ENCODE assay signal across 26 mouse cellular contexts in genomic region chr6:36508469-36508868, GRCm38 (mm10).
A peak's percentile ranks its signal among the peaks of the same experiment; 100 is the strongest.
DNase-seq lines count a peak whose midpoint lies in the region; ATAC-seq lines count a peak whose summit lies in the region.
"Had no signal": no experiment of that assay in that cellular context is flagged by ENCODE, and none has a peak within 500 bp of the region (broad histone marks: within the 10 kb centered on the region; RNA-seq: fewer than 3 reads in every experiment).

No protein-coding gene starts in this region.

- no peaks in the 10 kb centered on the region for H3K9me3 ChIP-seq in heart, embryonic 10.5 days
- H3K9me3 ChIP-seq in heart, embryonic 13.5 days = no peaks in the 10 kb centered on the region
- no peaks in the 10 kb centered on the region for H3K9me3 ChIP-seq in heart, embryonic 16.5 days (replicated peaks; ENCODE audit: control insufficient read depth, low read length)
- H3K9me3 ChIP-seq: forebrain, embryonic 10.5 days; forebrain, embryonic 13.5 days; G1E; hindbrain, embryonic 12.5 days; intestine, embryonic 15.5 days; kidney, embryonic 15.5 days had no signal

- H3K4me1 ChIP-seq in heart, embryonic 10.5 days = peaks cover 24% of the 10 kb centered on the region
- peaks cover 23% of the 10 kb centered on the region for H3K4me1 ChIP-seq in heart, embryonic 13.5 days
- H3K4me1 ChIP-seq in heart, embryonic 16.5 days (ENCODE audit: control insufficient read depth, insufficient read depth, low read length) = peaks cover 13% of the 10 kb centered on the region; the same call in 1 of the 2 replicates
- H3K4me1 ChIP-seq: hindbrain, embryonic 12.5 days; intestine, embryonic 15.5 days had no signal

- peak overlapping the region; percentile 86 for H3K27ac ChIP-seq in heart, embryonic 10.5 days
- H3K27ac ChIP-seq in heart, embryonic 13.5 days (replicated peaks) = peak overlapping the region; percentile 98
- H3K27ac ChIP-seq in heart, embryonic 16.5 days (ENCODE audit: low read length) = peak overlapping the region; percentile 95
- H3K27ac ChIP-seq: forebrain, embryonic 10.5 days; forebrain, embryonic 13.5 days; hindbrain, embryonic 12.5 days; intestine, embryonic 15.5 days; kidney, embryonic 15.5 days had no signal

- H3K4me3 ChIP-seq in heart, embryonic 10.5 days = no peak overlapping the region
- no peak overlapping the region for H3K4me3 ChIP-seq in heart, embryonic 13.5 days
- H3K4me3 ChIP-seq in heart, embryonic 16.5 days (ENCODE audit: low read length) = no peak overlapping the region
- H3K4me3 ChIP-seq: forebrain, embryonic 10.5 days; forebrain, embryonic 13.5 days; hindbrain, embryonic 12.5 days; intestine, embryonic 15.5 days; kidney, embryonic 15.5 days had no signal

- peak overlapping the region; percentile 58 for H3K9ac ChIP-seq in heart, embryonic 13.5 days
- peak overlapping the region; percentile 53 for H3K9ac ChIP-seq in heart, embryonic 16.5 days (ENCODE audit: low read length)
- H3K9ac ChIP-seq: forebrain, embryonic 13.5 days; hindbrain, embryonic 12.5 days; intestine, embryonic 15.5 days; kidney, embryonic 15.5 days had no signal

- no peaks in the 10 kb centered on the region for H3K27me3 ChIP-seq in heart, embryonic 10.5 days (ENCODE audit: insufficient read depth, poor library complexity, severe bottlenecking)
- H3K27me3 ChIP-seq in heart, embryonic 13.5 days (replicated peaks) = no peaks in the 10 kb centered on the region
- no peaks in the 10 kb centered on the region for H3K27me3 ChIP-seq in heart, embryonic 16.5 days (ENCODE audit: control insufficient read depth, insufficient read depth, low read length)
- H3K27me3 ChIP-seq: CH12.LX; forebrain, embryonic 13.5 days; hindbrain, embryonic 12.5 days; intestine, embryonic 15.5 days; kidney, embryonic 15.5 days; Patski had no signal

- 16% methylated on average over 2 of the region's 2 CpGs for WGBS in heart, embryonic 10.5 days
- 18% methylated on average over 2 of the region's 2 CpGs for WGBS in heart, embryonic 13.5 days
- 14% methylated on average over 2 of the region's 2 CpGs for WGBS in heart, embryonic 16.5 days

- peak overlapping the region; percentile 10; the same call in 1 of the 2 replicates for H3K4me2 ChIP-seq in heart, embryonic 13.5 days
- peak overlapping the region; percentile 16; the same call in 1 of the 2 replicates for H3K4me2 ChIP-seq in heart, embryonic 16.5 days (ENCODE audit: low read depth, low read length)
- H3K4me2 ChIP-seq: forebrain, embryonic 13.5 days; hindbrain, embryonic 12.5 days; intestine, embryonic 15.5 days had no signal

- no peaks in the 10 kb centered on the region for H3K36me3 ChIP-seq in heart, embryonic 10.5 days
- H3K36me3 ChIP-seq in heart, embryonic 13.5 days = no peaks in the 10 kb centered on the region
- H3K36me3 ChIP-seq in heart, embryonic 16.5 days (ENCODE audit: control insufficient read depth, insufficient read depth) = no peaks in the 10 kb centered on the region
- H3K36me3 ChIP-seq: forebrain, embryonic 10.5 days; G1E; hindbrain, embryonic 12.5 days; intestine, embryonic 15.5 days; kidney, embryonic 15.5 days had no signal

- DNase-seq in heart, embryonic 10.5 days (ENCODE audit: low spot score) = no peak
- no peak for DNase-seq in heart, adult 11 months
- no peak for DNase-seq in heart, postnatal 25 days (ENCODE audit: low spot score)
- no peak for DNase-seq in heart, adult 18-20 months
- DNase-seq: adrenal gland, postnatal 10 days; adrenal gland, postnatal 36 days; B cell, adult 2 months; cerebellum, adult 18-20 months; cerebellum, adult 9-10 months; cerebellum, postnatal 14 days; gastrocnemius, postnatal 10 days; gastrocnemius, postnatal 36 days; kidney, adult 11 months; kidney, adult 8-10 months had no signal

- ATAC-seq in heart, embryonic 13.5 days (ENCODE audit: extremely low read depth, insufficient number of reproducible peaks, low FRiP score, low TSS enrichment) = no peak
- ATAC-seq in heart, embryonic 16.5 days (replicated peaks; ENCODE audit: extremely low read depth, insufficient read depth, low FRiP score) = peak; percentile 74
- ATAC-seq: forebrain, embryonic 13.5 days; forebrain, embryonic 16.5 days; hindbrain, embryonic 16.5 days; intestine, embryonic 15.5 days; Patski had no signal

- intact Hi-C loops in heart, postnatal 25 days (cut with DNase I) = loop anchor here (5.0 kb wide), 1 partner anchor 39 kb away; no protein-coding TSS in a partner anchor
